8 mouse cellular contexts compared by ENCODE assay signal in the genomic region with DNA sequence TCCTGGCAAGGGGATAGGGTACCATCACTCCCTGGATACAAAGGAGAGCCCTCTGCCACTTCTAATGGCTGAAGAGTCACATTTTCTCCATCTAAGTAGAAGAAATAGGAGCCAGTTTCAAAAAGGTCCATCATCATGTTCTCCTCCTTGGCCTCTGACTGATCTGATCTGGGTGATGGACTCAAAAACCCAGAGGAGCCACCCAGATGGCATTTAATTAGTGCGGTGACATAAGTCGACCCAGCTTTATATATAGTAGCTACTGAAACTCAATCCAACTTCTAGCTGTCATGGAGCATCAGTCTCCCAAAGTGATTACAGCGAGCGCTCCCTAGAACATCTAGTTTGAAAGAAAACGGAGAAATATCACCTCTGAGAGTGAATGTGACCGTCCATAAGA. TPM values are rescaled to one million over a fixed set of nuclear protein-coding genes. Genes with fewer than 3 reads are reported as not detected.
A peak's percentile ranks its signal among the peaks of the same experiment; 100 is the strongest.
DNase-seq lines count a peak whose midpoint lies in the region; ATAC-seq and TF ChIP-seq lines count a peak whose summit lies in the region.

A gene (minus strand): TSS at position 170 of the 400 bp plus-strand sequence.

- 85% methylated on average over 6 of the region's 6 CpGs for WGBS in heart, embryonic 10.5 days
- WGBS in midbrain, embryonic 12.5 days: 89% methylated on average over 6 of the region's 6 CpGs

- peaks cover 4% of the 10 kb centered on the region; the same call in 1 of the 2 replicates for H3K27me3 ChIP-seq in heart, embryonic 10.5 days (ENCODE audit: insufficient read depth, poor library complexity, severe bottlenecking)
- H3K27me3 ChIP-seq in E14TG2a.4 (ENCODE audit: insufficient read depth, low read length): peaks cover 13% of the 10 kb centered on the region
- H3K27me3 ChIP-seq in midbrain, embryonic 12.5 days: peaks cover 13% of the 10 kb centered on the region; the same call in 1 of the 2 replicates

- intact Hi-C loops in heart, postnatal 10 days (cut with DNase I): no loop called here
- intact Hi-C loops in gastrocnemius, postnatal 36 days (cut with DNase I): loop anchor here (5.0 kb wide), 1 partner anchor 73 kb away; no protein-coding TSS in a partner anchor

- no peak for TF ChIP-seq CTCF in E14TG2a.4 (conservative IDR thresholded peaks at IDR 0.05; ENCODE audit: low read length)

- peak within 1 kb of the TSS; percentile 46 for H3K4me3 ChIP-seq in heart, embryonic 10.5 days
- 0 out of 2 replicates have a peak within 1 kb of the TSS, but pooled peaks have one; percentile 3 for H3K4me3 ChIP-seq in E14TG2a.4 (replicated peaks; ENCODE audit: low read length)
- peak within 1 kb of the TSS; percentile 25 for H3K4me3 ChIP-seq in midbrain, embryonic 12.5 days

- H3K9me3 ChIP-seq in heart, embryonic 10.5 days: no peaks in the 10 kb centered on the region
- H3K9me3 ChIP-seq in E14TG2a.4 (ENCODE audit: low read length): no peaks in the 10 kb centered on the region
- H3K9me3 ChIP-seq in midbrain, embryonic 12.5 days: no peaks in the 10 kb centered on the region

- no peak within 1 kb of the TSS for H3K9ac ChIP-seq in midbrain, embryonic 12.5 days (replicated peaks)

- H3K4me2 ChIP-seq in midbrain, embryonic 12.5 days (replicated peaks): peak within 1 kb of the TSS; percentile 47

- no peak for ATAC-seq in midbrain, embryonic 12.5 days (ENCODE audit: low FRiP score, low read depth)

- 0 out of 2 replicates have a peak within 1 kb of the TSS, but pooled peaks have one; percentile 29 for H3K27ac ChIP-seq in heart, embryonic 10.5 days
- no peak within 1 kb of the TSS for H3K27ac ChIP-seq in midbrain, embryonic 12.5 days (replicated peaks)

- H3K36me3 ChIP-seq in heart, embryonic 10.5 days: no peaks in the 10 kb centered on the region
- no peaks in the 10 kb centered on the region for H3K36me3 ChIP-seq in E14TG2a.4 (ENCODE audit: insufficient read depth, low read length)
- H3K36me3 ChIP-seq in midbrain, embryonic 12.5 days: no peaks in the 10 kb centered on the region

- no peak for DNase-seq in heart, embryonic 10.5 days (ENCODE audit: low spot score)
- no peak for DNase-seq in heart, postnatal 10 days
- DNase-seq in gastrocnemius, postnatal 36 days: no peak
- no peak for DNase-seq in adrenal gland, adult 18-20 months (ENCODE audit: low spot score in 2 of 2)
- no peak for DNase-seq in left cerebral cortex, adult 11 months (ENCODE audit: low spot score)
- no peak for DNase-seq in frontal cortex, postnatal 36 days (ENCODE audit: low spot score in 2 of 2)

- peaks cover 9% of the 10 kb centered on the region for H3K4me1 ChIP-seq in heart, embryonic 10.5 days
- H3K4me1 ChIP-seq in E14TG2a.4 (replicated peaks; ENCODE audit: low read depth, low read length): peaks cover 12% of the 10 kb centered on the region
- peaks cover 11% of the 10 kb centered on the region for H3K4me1 ChIP-seq in midbrain, embryonic 12.5 days

RNA-seq across cellular contexts. Expression of the gene that starts here (rescaled TPM):
- polyA plus RNA-seq in heart, embryonic 10.5 days (2016; fragmentation: Nextera tagmentation; extraction: Ambion mirVana): 0.30 TPM in 1 of 2 replicates, not detected in the other
- not detected for total RNA-seq in heart, postnatal 10 days (2021)
- total RNA-seq in gastrocnemius, postnatal 36 days (2021): 100 to 1,000 TPM; 105 to 124 TPM
- not detected in 2 replicates for polyA plus RNA-seq in midbrain, embryonic 12.5 days (2016; fragmentation: Nextera tagmentation; extraction: Ambion mirVana)
- total RNA-seq in adrenal gland, adult 18-20 months (2021): not detected

Comparison
In these comparisons a context has a peak if more than half of its experiments do, and no peak if none do; other contexts are left out.
1. RNA of the gene that starts here (total RNA-seq): 105 to 124 TPM in gastrocnemius, postnatal 36 days; not detected in adrenal gland, adult 18-20 months and not detected in heart, postnatal 10 days; every median in the first group is over 10 times any median in the second.
2. Peak in every context shown above with its lines, with median percentiles within 50 percentile points of each other: H3K4me3 ChIP-seq.